Mouse (Mus musculus) bone marrow, adult 2 months (tissue): ENCODE measurements at regions not wholly inside any gene's neighbourhood (a gene's known extent, or its start where the extent isn't known, plus 50 kb on each side); places are given as distances from the start of the nearest gene placed in this dataset.

Experiments
- H3K27ac ChIP-seq: fragments of 200-500 bp; 2 replicates; pipeline ENCODE4 v1.5.1; 2012; ENCODE audit warnings: low read depth, mild to moderate bottlenecking, control low read depth, inconsistent platforms, low read length; ENCODE audit not compliant: control insufficient read depth, poor library complexity, insufficient read depth
- H3K4me1 ChIP-seq: fragments of 200-500 bp; 2 replicates; pipeline ENCODE4 v1.6.1; 2011; ENCODE audit warnings: low read length; ENCODE audit not compliant: control insufficient read depth, insufficient read depth
- H3K4me3 ChIP-seq: fragments of 200-500 bp; replicated peaks from 2 replicates; pipeline ENCODE3; 2011; ENCODE audit warnings: mild to moderate bottlenecking, low read depth, low read length, control low read depth; ENCODE audit not compliant: control insufficient read depth
- CTCF ChIP-seq: fragments of 200-500 bp; IDR thresholded peaks from 2 replicates; pipeline ENCODE4 v1.5.1; 2011; ENCODE audit warnings: low read length, control low read depth; ENCODE audit not compliant: control insufficient read depth, insufficient read depth
- POLR2A ChIP-seq: fragments of 200-500 bp; IDR thresholded peaks from 2 replicates; pipeline ENCODE4 v1.6.1; 2011; ENCODE audit warnings: low read depth, mild to moderate bottlenecking, control low read depth, low read length, borderline replicate concordance; ENCODE audit not compliant: control insufficient read depth
- WGBS: fragments of 180-500 bp; shearing (Covaris S2); methylation state at CpG from one replicate; pipeline ENCODE4 v1.1.7; 2018; 5-methylcytosine and 5-hydroxymethylcytosine counted together

DNA sequence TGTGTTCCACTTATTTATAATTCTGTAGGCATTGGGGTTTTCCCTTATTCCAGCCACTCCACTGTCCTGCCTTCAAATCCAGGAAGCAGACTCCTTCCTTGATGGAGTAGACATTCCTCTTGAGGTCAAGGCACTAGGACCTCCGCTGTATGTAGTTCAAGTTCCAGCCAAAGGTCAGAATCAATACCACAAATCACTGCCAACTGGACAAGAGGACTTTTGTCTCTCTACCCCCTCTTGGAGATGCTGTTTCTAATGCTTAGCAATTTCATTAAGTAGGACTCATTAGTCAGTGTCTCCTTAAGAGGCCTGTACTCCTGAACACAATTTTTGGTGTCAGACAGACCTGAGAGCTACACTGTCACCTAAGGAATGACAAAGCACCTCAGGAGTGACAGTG lies 115.0 kb upstream of the Mpped2 start:
- Histone ChIP-seq H3K4me1 (no peaks in the 10 kb centered on the region), H3K27ac (no peak overlapping the region), H3K4me3 (no peak overlapping the region)
- TF ChIP-seq POLR2A (no peak), CTCF (no peak)
- 74% methylated on average over 1 of the region's 1 CpGs for WGBS

DNA sequence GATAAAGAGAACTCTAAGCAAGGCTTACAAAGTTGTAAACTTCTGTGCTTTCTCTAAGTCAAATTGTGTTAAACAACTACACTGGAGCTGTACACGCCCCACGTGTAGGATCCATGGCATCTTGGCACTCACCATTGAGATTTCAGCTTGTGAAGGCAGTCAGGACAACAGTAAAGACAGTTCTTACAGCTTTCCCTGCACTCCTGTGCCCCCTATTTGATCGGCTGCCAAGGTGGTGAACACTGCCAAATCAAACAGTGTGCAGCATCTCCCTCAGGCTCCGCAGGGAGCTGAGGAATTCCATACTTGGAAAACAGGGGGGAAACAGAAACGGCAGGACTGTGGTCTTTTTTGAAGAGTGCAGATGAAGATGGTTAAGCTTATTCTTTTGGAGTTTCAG lies 112.4 kb upstream of the Mpped2 start:
- no peaks in the 10 kb centered on the region for H3K4me1 ChIP-seq
- 73% methylated on average over 5 of the region's 5 CpGs for WGBS
- H3K27ac ChIP-seq = no peak overlapping the region
- TF ChIP-seq CTCF (no peak), POLR2A (no peak)
- H3K4me3 ChIP-seq = no peak overlapping the region

DNA sequence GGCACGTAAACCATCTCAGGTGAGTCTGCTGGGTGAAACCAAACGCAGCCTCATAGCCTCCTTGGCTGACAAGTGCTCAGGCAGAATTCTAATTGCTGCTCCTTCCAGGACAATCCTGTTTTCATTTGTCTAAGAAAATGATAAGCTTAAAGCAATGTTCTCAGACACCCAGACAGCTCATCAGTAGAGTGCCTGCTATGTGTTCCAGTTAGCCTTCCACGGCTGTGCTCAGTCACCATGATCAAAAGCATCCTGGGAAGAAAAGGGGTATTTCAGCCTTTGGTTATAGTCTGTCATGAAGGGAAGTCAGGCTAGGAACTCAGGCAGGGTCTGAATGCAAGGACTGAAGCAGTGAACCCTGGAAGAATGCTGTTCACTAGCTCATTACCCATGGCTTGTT lies 71.8 kb upstream of the Mpped2 start:
- H3K4me3 ChIP-seq = no peak overlapping the region
- TF ChIP-seq POLR2A = no peak
- no peak for TF ChIP-seq CTCF
- WGBS = 84% methylated on average over 3 of the region's 3 CpGs
- H3K27ac ChIP-seq = no peak overlapping the region
- no peaks in the 10 kb centered on the region for H3K4me1 ChIP-seq

DNA sequence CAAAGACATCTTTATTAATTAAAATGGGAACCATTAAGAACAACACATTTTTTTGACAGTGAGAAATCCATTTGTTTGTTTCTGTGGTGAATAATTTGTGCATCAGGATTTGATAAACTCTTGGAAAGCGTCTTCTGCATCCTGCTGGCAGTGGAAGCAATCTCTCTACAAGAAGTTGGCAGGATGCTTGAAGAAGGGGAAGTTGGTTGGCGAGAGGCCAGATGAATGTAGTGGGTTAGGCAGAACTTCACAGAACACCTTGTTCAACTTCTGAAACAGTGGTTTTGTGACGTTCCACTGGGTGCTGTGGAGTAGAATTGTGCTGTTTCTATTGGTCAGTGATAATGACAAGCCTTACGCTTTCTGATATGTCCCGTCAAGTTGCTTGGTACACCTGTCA lies 70.7 kb upstream of the Mpped2 start:
- no peak overlapping the region for H3K27ac ChIP-seq
- TF ChIP-seq POLR2A (no peak), CTCF (no peak)
- H3K4me1 ChIP-seq = no peaks in the 10 kb centered on the region
- no peak overlapping the region for H3K4me3 ChIP-seq
- 32% methylated on average over 5 of the region's 5 CpGs for WGBS

DNA sequence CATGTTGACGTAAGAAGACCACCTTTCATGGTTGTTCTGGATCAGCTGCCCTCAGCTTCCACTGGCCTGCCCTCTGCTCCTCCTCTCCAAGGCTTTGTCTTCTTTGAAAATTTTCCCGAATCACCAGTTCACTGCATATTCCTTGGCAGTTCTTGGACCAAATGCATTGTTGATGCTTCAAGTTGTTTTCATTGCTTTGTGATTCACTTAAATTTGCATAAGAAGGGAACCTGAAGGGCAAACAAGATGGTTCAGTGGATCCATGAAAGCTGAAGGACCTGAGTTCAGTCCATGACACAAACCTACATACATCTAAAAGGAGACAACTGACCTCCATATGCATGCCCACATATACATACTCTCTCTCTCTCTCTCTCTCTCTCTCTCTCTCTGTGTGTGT lies 69.4 kb upstream of the Mpped2 start:
- TF ChIP-seq CTCF = no peak
- no peak for TF ChIP-seq POLR2A
- Histone ChIP-seq H3K27ac (no peak overlapping the region), H3K4me3 (no peak overlapping the region), H3K4me1 (no peaks in the 10 kb centered on the region)
- WGBS = 85% methylated on average over 2 of the region's 2 CpGs

DNA sequence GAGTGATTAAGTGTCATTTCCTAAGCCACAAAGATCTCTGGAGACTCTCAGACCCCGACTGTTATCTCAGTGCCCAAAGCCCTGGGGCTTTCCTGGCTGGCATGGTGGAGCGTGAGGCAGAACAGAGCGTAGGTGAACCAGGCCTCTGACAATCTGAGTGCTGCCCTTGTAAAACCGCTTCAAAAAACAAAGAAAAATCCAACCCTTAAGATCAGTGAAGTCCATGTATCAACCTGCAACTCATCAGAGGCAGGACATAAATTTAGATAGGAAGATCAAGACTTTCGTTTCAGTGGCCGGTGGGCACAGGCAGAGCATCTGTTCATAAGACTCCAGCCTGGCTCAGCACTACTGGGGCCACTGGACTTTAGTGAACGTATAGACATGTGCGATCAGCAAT lies 61.1 kb upstream of the Mpped2 start:
- Histone ChIP-seq H3K4me3 (no peak overlapping the region), H3K27ac (no peak overlapping the region), H3K4me1 (no peaks in the 10 kb centered on the region)
- TF ChIP-seq POLR2A (no peak), CTCF (no peak)
- WGBS = 69% methylated on average over 8 of the region's 8 CpGs
